Mouse (Mus musculus): Measurements from ENCODE around the gene Rsrc2.

GRCm38 (mm10) chr5:123765506-123765905 is 16.3 kb upstream of the Rsrc2 start:
- TF ChIP-seq ZC3H11A (IDR thresholded peaks at IDR 0.05; ENCODE audit: borderline replicate concordance, low read depth, low read length) (no peak), CHD2 (IDR thresholded peaks at IDR 0.05; ENCODE audit: low read depth, low read length) (no peak), HCFC1 (IDR thresholded peaks at IDR 0.05; ENCODE audit: borderline replicate concordance, insufficient read depth, low read length) (no peak), MAFK (IDR thresholded peaks at IDR 0.05; ENCODE audit: insufficient read depth, low read depth, low read length) (no peak)

Measured in ES-E14 (cell line).